Mouse (Mus musculus): ENCODE measurements around the gene Scube1. TPM values are rescaled to one million over a fixed set of nuclear protein-coding genes. Genes with fewer than 3 reads are reported as not detected.
A peak's percentile ranks its signal among the peaks of the same experiment; 100 is the strongest.

The Scube1 gene
- polyA plus RNA-seq, 1 experiment from 2014 or later = 12.6 TPM

GRCm38 (mm10) chr15:83700593-83700923, 24.3 kb downstream of the Scube1 start:
- H3K4me1 ChIP-seq (ENCODE audit: control insufficient read depth, insufficient read depth, low read length) = peaks cover 46% of the 10 kb centered on the region
- H3K4me2 ChIP-seq (ENCODE audit: low read depth, low read length) = no peak overlapping the region
- WGBS = 37% methylated on average over 13 of the region's 13 CpGs

GRCm38 (mm10) chr15:83699834-83700592, 24.8 kb downstream of the Scube1 start:
- peaks cover 50% of the 10 kb centered on the region for H3K4me1 ChIP-seq (ENCODE audit: control insufficient read depth, insufficient read depth, low read length)
- peak; percentile 45 for ATAC-seq (ENCODE audit: low read depth)
- 13% methylated on average over 11 of the region's 11 CpGs for WGBS
- peak; percentile 75 for DNase-seq (ENCODE audit: low spot score)
- H3K27ac ChIP-seq (replicated peaks; ENCODE audit: low read depth, low read length) = no peak overlapping the region
- no peak overlapping the region for H3K4me3 ChIP-seq (ENCODE audit: low read depth, low read length)
- 0 out of 2 replicates have a peak, but pooled peaks cover 7% of the 10 kb centered on the region for H3K36me3 ChIP-seq (ENCODE audit: control insufficient read depth, insufficient read depth, low read length)
- no peak overlapping the region for H3K4me2 ChIP-seq (ENCODE audit: low read depth, low read length)
- no peak overlapping the region for H3K9ac ChIP-seq (ENCODE audit: low read depth, low read length)
- no peaks in the 10 kb centered on the region for H3K9me3 ChIP-seq (ENCODE audit: control insufficient read depth, low read length)
- no peaks in the 10 kb centered on the region for H3K27me3 ChIP-seq (replicated peaks; ENCODE audit: control insufficient read depth, insufficient read depth, low read length)

More at GRCm38 (mm10) chr15:83700593-83700923, 24.3 kb downstream of the Scube1 start:
- H3K9ac ChIP-seq (ENCODE audit: low read depth, low read length) = no peak overlapping the region
- H3K27ac ChIP-seq (replicated peaks; ENCODE audit: low read depth, low read length) = no peak overlapping the region
- H3K9me3 ChIP-seq (ENCODE audit: control insufficient read depth, low read length) = no peaks in the 10 kb centered on the region
- ATAC-seq (ENCODE audit: low read depth) (no peak), DNase-seq (ENCODE audit: low spot score) (no peak)
- H3K4me3 ChIP-seq (ENCODE audit: low read depth, low read length) = no peak overlapping the region
- no peaks in the 10 kb centered on the region for H3K27me3 ChIP-seq (replicated peaks; ENCODE audit: control insufficient read depth, insufficient read depth, low read length)
- H3K36me3 ChIP-seq (ENCODE audit: control insufficient read depth, insufficient read depth, low read length) = 0 out of 2 replicates have a peak, but pooled peaks cover 7% of the 10 kb centered on the region

GRCm38 (mm10) chr15:83699132-83699833, 25.5 kb downstream of the Scube1 start:
- Histone ChIP-seq H3K9me3 (ENCODE audit: control insufficient read depth, low read length) (no peaks in the 10 kb centered on the region), H3K27me3 (replicated peaks; ENCODE audit: control insufficient read depth, insufficient read depth, low read length) (no peaks in the 10 kb centered on the region), H3K36me3 (ENCODE audit: control insufficient read depth, insufficient read depth, low read length) (0 out of 2 replicates have a peak, but pooled peaks cover 7% of the 10 kb centered on the region), H3K27ac (replicated peaks; ENCODE audit: low read depth, low read length) (no peak overlapping the region), H3K9ac (ENCODE audit: low read depth, low read length) (peak overlapping the region; percentile 23; the same call in 1 of the 2 replicates), H3K4me3 (ENCODE audit: low read depth, low read length) (no peak overlapping the region), H3K4me2 (ENCODE audit: low read depth, low read length) (no peak overlapping the region), H3K4me1 (ENCODE audit: control insufficient read depth, insufficient read depth, low read length) (peaks cover 52% of the 10 kb centered on the region)
- DNase-seq (ENCODE audit: low spot score) (no peak), ATAC-seq (ENCODE audit: low read depth) (0 out of 2 replicates have a peak, but pooled peaks have one; percentile 16)
- 20% methylated on average over 20 of the region's 20 CpGs for WGBS

- H3K27ac ChIP-seq (replicated peaks; ENCODE audit: low read depth, low read length) = peak overlapping the region; percentile 46
- DNase-seq (ENCODE audit: low spot score) (peak; percentile 87), ATAC-seq (ENCODE audit: low read depth) (peak; percentile 20; the same call in 1 of the 2 replicates)
- no peaks in the 10 kb centered on the region for H3K36me3 ChIP-seq (ENCODE audit: control insufficient read depth, insufficient read depth, low read length)
- WGBS = 14% methylated on average over 14 of the region's 14 CpGs
- no peaks in the 10 kb centered on the region for H3K27me3 ChIP-seq (replicated peaks; ENCODE audit: control insufficient read depth, insufficient read depth, low read length)
- H3K9me3 ChIP-seq (ENCODE audit: control insufficient read depth, low read length) = no peaks in the 10 kb centered on the region
- H3K4me3 ChIP-seq (ENCODE audit: low read depth, low read length) = no peak overlapping the region
- 0 out of 2 replicates have a peak overlapping the region, but pooled peaks have one; percentile 0 for H3K4me2 ChIP-seq (ENCODE audit: low read depth, low read length)
- peaks cover 66% of the 10 kb centered on the region for H3K4me1 ChIP-seq (ENCODE audit: control insufficient read depth, insufficient read depth, low read length)
- no peak overlapping the region for H3K9ac ChIP-seq (ENCODE audit: low read depth, low read length)
Measured at GRCm38 (mm10) chr15:83696681-83697381, 28.0 kb downstream of the Scube1 start.

GRCm38 (mm10) chr15:83695159-83695558, 29.7 kb downstream of the Scube1 start:
- Histone ChIP-seq H3K4me2 (ENCODE audit: low read depth, low read length) (no peak overlapping the region), H3K27me3 (replicated peaks; ENCODE audit: control insufficient read depth, insufficient read depth, low read length) (no peaks in the 10 kb centered on the region), H3K9me3 (ENCODE audit: control insufficient read depth, low read length) (no peaks in the 10 kb centered on the region), H3K4me3 (ENCODE audit: low read depth, low read length) (no peak overlapping the region), H3K9ac (ENCODE audit: low read depth, low read length) (no peak overlapping the region), H3K4me1 (ENCODE audit: control insufficient read depth, insufficient read depth, low read length) (peaks cover 60% of the 10 kb centered on the region), H3K27ac (replicated peaks; ENCODE audit: low read depth, low read length) (no peak overlapping the region), H3K36me3 (ENCODE audit: control insufficient read depth, insufficient read depth, low read length) (no peaks in the 10 kb centered on the region)
- peak; percentile 52 for DNase-seq (ENCODE audit: low spot score)
- ATAC-seq (ENCODE audit: low read depth) = no peak
- 56% methylated on average over 10 of the region's 11 CpGs for WGBS

- H3K9me3 ChIP-seq (ENCODE audit: control insufficient read depth, low read length) = no peaks in the 10 kb centered on the region
- peak; percentile 83 for DNase-seq (ENCODE audit: low spot score)
- no peaks in the 10 kb centered on the region for H3K27me3 ChIP-seq (replicated peaks; ENCODE audit: control insufficient read depth, insufficient read depth, low read length)
- WGBS = 15% methylated on average over 8 of the region's 8 CpGs
- no peak overlapping the region for H3K4me3 ChIP-seq (ENCODE audit: low read depth, low read length)
- H3K27ac ChIP-seq (replicated peaks; ENCODE audit: low read depth, low read length) = peak overlapping the region; percentile 72
- H3K9ac ChIP-seq (ENCODE audit: low read depth, low read length) = no peak overlapping the region
- peaks cover 34% of the 10 kb centered on the region for H3K4me1 ChIP-seq (ENCODE audit: control insufficient read depth, insufficient read depth, low read length)
- no peaks in the 10 kb centered on the region for H3K36me3 ChIP-seq (ENCODE audit: control insufficient read depth, insufficient read depth, low read length)
- ATAC-seq (ENCODE audit: low read depth) = peak; percentile 61
- H3K4me2 ChIP-seq (ENCODE audit: low read depth, low read length) = no peak overlapping the region
Measured at GRCm38 (mm10) chr15:83691901-83692361, 32.9 kb downstream of the Scube1 start.

- no peaks in the 10 kb centered on the region for H3K27me3 ChIP-seq (replicated peaks; ENCODE audit: control insufficient read depth, insufficient read depth, low read length)
- WGBS = 85% methylated on average over 12 of the region's 12 CpGs
Measured at GRCm38 (mm10) chr15:83689946-83690345, 34.9 kb downstream of the Scube1 start.

GRCm38 (mm10) chr15:83686601-83687000, 38.2 kb downstream of the Scube1 start:
- no peaks in the 10 kb centered on the region for H3K36me3 ChIP-seq (ENCODE audit: control insufficient read depth, insufficient read depth, low read length)
- H3K4me2 ChIP-seq (ENCODE audit: low read depth, low read length) = no peak overlapping the region
- no peak overlapping the region for H3K27ac ChIP-seq (replicated peaks; ENCODE audit: low read depth, low read length)
- no peak for DNase-seq (ENCODE audit: low spot score)
- H3K9ac ChIP-seq (ENCODE audit: low read depth, low read length) = no peak overlapping the region; the same call in 1 of the 2 replicates
- H3K4me3 ChIP-seq (ENCODE audit: low read depth, low read length) = no peak overlapping the region
- ATAC-seq (ENCODE audit: low read depth) = no peak
- no peaks in the 10 kb centered on the region for H3K27me3 ChIP-seq (replicated peaks; ENCODE audit: control insufficient read depth, insufficient read depth, low read length)
- peaks cover 19% of the 10 kb centered on the region for H3K4me1 ChIP-seq (ENCODE audit: control insufficient read depth, insufficient read depth, low read length)
- WGBS = 59% methylated on average over 9 of the region's 9 CpGs
- H3K9me3 ChIP-seq (ENCODE audit: control insufficient read depth, low read length) = no peaks in the 10 kb centered on the region

More at GRCm38 (mm10) chr15:83689946-83690345, 34.9 kb downstream of the Scube1 start:
- H3K4me2 ChIP-seq (ENCODE audit: low read depth, low read length) = no peak overlapping the region
- peaks cover 18% of the 10 kb centered on the region for H3K4me1 ChIP-seq (ENCODE audit: control insufficient read depth, insufficient read depth, low read length)
- no peak overlapping the region for H3K27ac ChIP-seq (replicated peaks; ENCODE audit: low read depth, low read length)
- DNase-seq (ENCODE audit: low spot score) = no peak
- H3K36me3 ChIP-seq (ENCODE audit: control insufficient read depth, insufficient read depth, low read length) = no peaks in the 10 kb centered on the region
- H3K9ac ChIP-seq (ENCODE audit: low read depth, low read length) = no peak overlapping the region
- no peak for ATAC-seq (ENCODE audit: low read depth)
- H3K4me3 ChIP-seq (ENCODE audit: low read depth, low read length) = no peak overlapping the region
- H3K9me3 ChIP-seq (ENCODE audit: control insufficient read depth, low read length) = no peaks in the 10 kb centered on the region
